Mouse (Mus musculus) spleen, adult 2 months (tissue): ENCODE measurements around the gene Brms1. TPM values are rescaled to one million over a fixed set of nuclear protein-coding genes. Genes with fewer than 3 reads are reported as not detected.
A peak's percentile ranks its signal among the peaks of the same experiment; 100 is the strongest.
"Not testable (repeated sequence)": the region's sequence is repeated elsewhere in the genome, so short reads cannot be mapped to it uniquely, and the experiment has no call there.

Experiments used
- DNase-seq, 2 experiments: peaks; one replicate each; pipeline versions ENCODE4 v3.0.0 to v3.0.0-alpha.2; 2012 to 2021; ENCODE audit warnings: low spot score in 2 of 2, low read depth in 1 of 2
- H3K27ac ChIP-seq: fragments of 200-500 bp; 2 replicates; pipeline ENCODE4 v1.5.1; 2012; ENCODE audit warnings: low read length, inconsistent platforms; ENCODE audit not compliant: insufficient read depth
- H3K27me3 ChIP-seq: fragments of 200-500 bp; 2 replicates; pipeline ENCODE4 v1.6.1; 2012; ENCODE audit warnings: mild to moderate bottlenecking, moderate library complexity, low read length, inconsistent platforms; ENCODE audit not compliant: control insufficient read depth, insufficient read depth
- H3K36me3 ChIP-seq: fragments of 200-500 bp; 2 replicates; pipeline ENCODE4 v1.6.1; 2012; ENCODE audit warnings: mild to moderate bottlenecking, low read length, inconsistent platforms; ENCODE audit not compliant: control insufficient read depth, insufficient read depth
- H3K4me1 ChIP-seq: fragments of 200-500 bp; 2 replicates; pipeline ENCODE4 v1.6.1; 2011; ENCODE audit warnings: inconsistent platforms; ENCODE audit not compliant: control insufficient read depth, insufficient read depth, insufficient read length
- H3K4me3 ChIP-seq: fragments of 200-500 bp; 2 replicates; pipeline ENCODE4 v1.5.1; 2011; ENCODE audit warnings: mild to moderate bottlenecking, inconsistent platforms; ENCODE audit not compliant: insufficient read depth, insufficient read length; ENCODE audit errors: extremely low read depth
- CTCF ChIP-seq: fragments of 200-500 bp; IDR thresholded peaks from 2 replicates; pipeline ENCODE4 v1.5.1; 2011; ENCODE audit warnings: mild to moderate bottlenecking, inconsistent platforms; ENCODE audit not compliant: insufficient read depth, insufficient read length, insufficient replicate concordance; ENCODE audit errors: extremely low read depth
- POLR2A ChIP-seq: fragments of 200-500 bp; IDR thresholded peaks from 2 replicates; pipeline ENCODE4 v1.6.1; 2011; ENCODE audit warnings: low read depth, low read length, inconsistent platforms
- WGBS: fragments of 180-500 bp; shearing (Covaris S2); methylation state at CpG from one replicate; pipeline ENCODE4 v1.1.7; 2018; 5-methylcytosine and 5-hydroxymethylcytosine counted together
- polyA plus RNA-seq: library from polyadenylated mRNA; depleted of rRNA; stranded (reverse); fragments of >200 nt; gene quantifications from 2 replicates; pipeline ENCODE4 v1.2.3, GENCODE M21; 2012; rRNA removed

Gene Brms1
- polyA plus RNA-seq, result 35.8 and 44.7 TPM in 2 replicates

- WGBS, result 4% methylated on average over 40 of the region's 40 CpGs
- Histone ChIP-seq H3K4me1 (peaks cover 16% of the 10 kb centered on the region), H3K36me3 (peaks cover 1% of the 10 kb centered on the region; the same call in 1 of the 2 replicates)
Measured at GRCm38 (mm10) chr19:5040862-5041523, at the start of gene Brms1. TSS of gene Brms1 (plus strand) at chr19:5041354.

GRCm38 (mm10) chr19:4992371-4992770 is 48.8 kb upstream of the Brms1 start:
- H3K27ac ChIP-seq, result no peak overlapping the region
- no peak for TF ChIP-seq POLR2A
- no peak for TF ChIP-seq CTCF
- H3K27me3 ChIP-seq, result peaks cover 8% of the 10 kb centered on the region; the same call in 1 of the 2 replicates
- no peaks in the 10 kb centered on the region for H3K36me3 ChIP-seq
- 0 out of 2 replicates have a peak, but pooled peaks cover 2% of the 10 kb centered on the region for H3K4me1 ChIP-seq
- H3K4me3 ChIP-seq, result no peak overlapping the region
- WGBS, result 12% methylated on average over 8 of the region's 8 CpGs
- DNase-seq, result no peak

More at GRCm38 (mm10) chr19:5040862-5041523, at the start of gene Brms1:
- peaks cover 2% of the 10 kb centered on the region; the same call in 1 of the 2 replicates for H3K27me3 ChIP-seq
- peak within 1 kb of the TSS; percentile 86 for H3K4me3 ChIP-seq
- peak; percentile 77 to 82 for DNase-seq
- peak within 1 kb of the TSS; percentile 43 for H3K27ac ChIP-seq
- no peak for TF ChIP-seq CTCF
- TF ChIP-seq POLR2A, result peak; percentile 52

- no peaks in the 10 kb centered on the region for H3K36me3 ChIP-seq
- no peak overlapping the region for H3K4me3 ChIP-seq
- peaks cover 8% of the 10 kb centered on the region; the same call in 1 of the 2 replicates for H3K27me3 ChIP-seq
- H3K4me1 ChIP-seq, result 0 out of 2 replicates have a peak, but pooled peaks cover 2% of the 10 kb centered on the region
- H3K27ac ChIP-seq, result no peak overlapping the region
- 1% methylated on average over 9 of the region's 9 CpGs for WGBS
- TF ChIP-seq POLR2A, result no peak
- TF ChIP-seq CTCF, result no peak
- DNase-seq, result no peak
Measured at GRCm38 (mm10) chr19:4992904-4993303, 48.2 kb upstream of the Brms1 start.

- 0 out of 2 replicates have a peak, but pooled peaks cover 2% of the 10 kb centered on the region for H3K4me1 ChIP-seq
- no peak overlapping the region for H3K4me3 ChIP-seq
- no peak for TF ChIP-seq CTCF
- no peak for DNase-seq
- H3K27me3 ChIP-seq, result peaks cover 8% of the 10 kb centered on the region; the same call in 1 of the 2 replicates
- H3K27ac ChIP-seq, result no peak overlapping the region
- H3K36me3 ChIP-seq, result no peaks in the 10 kb centered on the region
- WGBS, result 39% methylated on average over 5 of the region's 5 CpGs
Measured at GRCm38 (mm10) chr19:4994043-4994442, 47.1 kb upstream of the Brms1 start.

GRCm38 (mm10) chr19:4999445-5000140 is 41.6 kb upstream of the Brms1 start:
- H3K4me1 ChIP-seq, result peaks cover 4% of the 10 kb centered on the region; the same call in 1 of the 2 replicates
- TF ChIP-seq CTCF (no peak), POLR2A (no peak)
- no peaks in the 10 kb centered on the region for H3K27me3 ChIP-seq
- DNase-seq, result no peak
- H3K27ac ChIP-seq, result no peak overlapping the region
- no peak overlapping the region for H3K4me3 ChIP-seq
- WGBS, result 66% methylated on average over 6 of the region's 6 CpGs
- no peaks in the 10 kb centered on the region for H3K36me3 ChIP-seq

DNA sequence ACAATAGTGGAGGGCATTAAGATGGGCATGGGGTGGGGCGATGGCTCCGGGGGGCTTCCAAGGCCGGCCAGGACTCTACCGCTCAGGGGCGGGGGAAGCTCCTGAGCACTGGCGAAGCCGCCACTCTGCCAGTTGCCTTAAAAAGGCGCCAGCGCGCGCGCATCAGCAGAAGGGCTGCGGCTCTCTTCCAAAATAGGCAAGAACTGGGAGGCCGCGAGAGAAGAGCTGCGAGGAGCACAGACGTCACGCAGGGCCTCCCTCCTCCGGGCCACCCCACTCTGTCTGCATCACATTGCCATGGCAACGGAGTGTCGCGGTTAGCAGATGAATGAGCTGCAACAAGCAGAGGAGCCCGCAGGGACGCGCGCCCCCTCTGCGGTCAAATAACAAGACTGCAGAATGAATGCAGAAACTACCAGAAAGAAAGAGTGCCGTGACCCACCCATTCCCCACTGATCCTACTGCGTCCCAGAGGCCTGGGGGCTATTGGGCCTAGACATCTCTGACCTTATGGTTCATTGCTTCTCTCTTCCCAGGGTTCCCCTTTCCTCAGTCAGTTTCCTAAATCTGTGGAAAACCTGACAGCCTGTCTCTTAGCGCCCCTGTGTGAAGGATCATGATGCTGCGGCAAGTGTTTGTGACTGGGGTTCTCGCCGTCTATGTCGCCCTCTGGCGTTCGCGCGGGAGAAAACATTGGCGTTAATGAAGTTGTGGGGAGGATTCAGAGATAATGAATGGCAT is 39.3 kb upstream of the Brms1 start:
- peak; percentile 59 to 68 for DNase-seq
- 2% methylated on average over 39 of the region's 39 CpGs for WGBS
- no peaks in the 10 kb centered on the region; the same call in 1 of the 2 replicates for H3K27me3 ChIP-seq
- peak; percentile 95; the same call in 1 of the 2 replicates for TF ChIP-seq CTCF
- no peak for TF ChIP-seq POLR2A
- H3K27ac ChIP-seq, result no peak overlapping the region
- H3K4me3 ChIP-seq, result no peak overlapping the region
- H3K36me3 ChIP-seq, result no peaks in the 10 kb centered on the region
- H3K4me1 ChIP-seq, result peaks cover 4% of the 10 kb centered on the region; the same call in 1 of the 2 replicates

GRCm38 (mm10) chr19:5003644-5004043 is 37.5 kb upstream of the Brms1 start:
- not testable (repeated sequence) for DNase-seq, H3K4me1 ChIP-seq, H3K36me3 ChIP-seq, H3K27ac ChIP-seq, H3K27me3 ChIP-seq, H3K4me3 ChIP-seq
- 53% methylated on average over 2 of the region's 2 CpGs for WGBS
